Mouse (Mus musculus) testis, adult 10 weeks (tissue): Measurements from ENCODE around the gene Gm13088. TPM values are rescaled to one million over a fixed set of nuclear protein-coding genes. Genes with fewer than 3 reads are reported as not detected.

Source experiments
- polyA plus RNA-seq: library from polyadenylated mRNA; stranded (reverse); fragments of 350-450 nt; fragmentation: Illumina TruSeq; extraction: RNeasy Lipid Tissue Mini Kit (QIAGEN cat#74804); gene quantifications from one replicate; pipeline ENCODE4 v1.2.3, GENCODE M21; 2014; ENCODE audit warnings: low read depth, low replicate concordance

The Gm13088 gene
- not detected for polyA plus RNA-seq

GRCm38 (mm10) chr4:143657146-143657545 is at the start of gene Gm13088:
Gm13088 (minus strand) TSS chr4:143657246.

GRCm38 (mm10) chr4:143702611-143703010 is 45.6 kb upstream of the Gm13088 start, which contains the start of gene Gm13089:
Gm13089 (minus strand) TSS chr4:143702711.

GRCm38 (mm10) chr4:143614703-143615102 is 42.3 kb downstream of the Gm13088 start, which contains the start of gene Gm13083:
Gm13083 (plus strand) TSS chr4:143615003.

Other genes with a start within 250 kb of the Gm13088 start
- gene Pramef8, start 244.8 kb downstream of the Gm13088 start, polyA plus RNA-seq = 26.5 TPM
- gene Oog4, start 206.9 kb downstream of the Gm13088 start, polyA plus RNA-seq = 0.29 TPM
- gene Gm13043, start 145.9 kb downstream of the Gm13088 start, polyA plus RNA-seq = not detected
- gene Gm13040, start 121.3 kb downstream of the Gm13088 start, polyA plus RNA-seq = not detected
- not detected for gene BC080695, start 105.5 kb downstream of the Gm13088 start, polyA plus RNA-seq
- not detected for gene Gm13057, start 105.5 kb downstream of the Gm13088 start, polyA plus RNA-seq
- not detected for gene Gm13083, start 42.2 kb downstream of the Gm13088 start, polyA plus RNA-seq
- gene Gm13089, start 45.5 kb upstream of the Gm13088 start, polyA plus RNA-seq = not detected
- gene Gm13078, start 62.2 kb upstream of the Gm13088 start, polyA plus RNA-seq = not detected
- gene Gm13023, start 132.1 kb upstream of the Gm13088 start, polyA plus RNA-seq = not detected
- not detected for gene Gm13084, start 158.8 kb upstream of the Gm13088 start, polyA plus RNA-seq
- gene Gm13103, start 189.3 kb upstream of the Gm13088 start, polyA plus RNA-seq = not detected
- not detected for gene Pramef6, start 243.1 kb upstream of the Gm13088 start, polyA plus RNA-seq